Mouse (Mus musculus): ENCODE data around the gene Mutyh. TPM values are rescaled to one million over a fixed set of nuclear protein-coding genes. Genes with fewer than 3 reads are reported as not detected.
A peak's percentile ranks its signal among the peaks of the same experiment; 100 is the strongest.

The Mutyh gene
- polyA plus RNA-seq, 1 experiment from 2014 or later = 10.7 TPM

DNA sequence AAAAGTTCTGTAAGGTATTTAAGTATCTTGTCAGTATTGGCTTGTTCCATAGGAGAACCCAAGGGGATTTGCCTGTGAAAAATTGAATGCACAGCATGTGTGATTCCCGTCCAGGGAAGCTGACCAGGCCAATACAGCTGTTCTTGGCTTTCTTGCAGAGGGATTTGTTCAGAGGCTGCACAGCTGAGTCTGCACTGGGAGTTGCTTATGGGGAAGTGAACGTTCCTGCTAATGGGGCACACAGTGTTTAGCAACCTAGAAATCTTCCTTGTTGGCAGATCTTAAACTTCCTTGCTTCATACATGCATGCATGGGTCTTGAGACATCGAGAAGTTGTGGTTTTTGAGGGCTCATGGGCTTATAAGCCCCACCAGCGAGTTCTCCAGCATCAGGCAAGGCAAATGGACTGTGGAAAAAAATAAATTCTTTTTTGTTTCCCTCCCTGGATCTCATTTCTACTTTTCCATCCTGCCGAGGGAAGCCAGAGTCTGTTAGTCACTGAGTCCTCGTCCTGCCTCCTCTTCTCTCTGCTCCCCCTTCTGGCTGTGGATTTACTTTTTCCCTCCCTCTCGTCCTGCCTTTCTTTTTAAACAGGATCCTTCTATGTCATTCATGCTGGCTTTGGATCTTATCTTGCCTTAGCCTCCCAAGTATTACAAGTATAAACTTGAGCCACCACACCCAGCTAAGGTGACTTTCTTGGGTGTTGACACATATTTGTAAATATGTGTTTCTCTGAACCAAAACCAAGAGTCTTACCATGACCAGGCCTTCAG, 19.4 kb upstream of the Mutyh start:
- no peaks in the 10 kb centered on the region for H3K4me1 ChIP-seq (replicated peaks)
- H3K27me3 ChIP-seq (replicated peaks) = no peaks in the 10 kb centered on the region
- no peak overlapping the region for H3K9ac ChIP-seq
- no peaks in the 10 kb centered on the region for H3K9me3 ChIP-seq (replicated peaks)
- no peak for ATAC-seq (ENCODE audit: insufficient number of reproducible peaks, low FRiP score)
- no peak overlapping the region for H3K27ac ChIP-seq (ENCODE audit: poor library complexity, severe bottlenecking)
- H3K4me3 ChIP-seq = no peak overlapping the region
- no peaks in the 10 kb centered on the region for H3K36me3 ChIP-seq
- H3K4me2 ChIP-seq = no peak overlapping the region
- WGBS = 40% methylated on average over 7 of the region's 7 CpGs

DNA sequence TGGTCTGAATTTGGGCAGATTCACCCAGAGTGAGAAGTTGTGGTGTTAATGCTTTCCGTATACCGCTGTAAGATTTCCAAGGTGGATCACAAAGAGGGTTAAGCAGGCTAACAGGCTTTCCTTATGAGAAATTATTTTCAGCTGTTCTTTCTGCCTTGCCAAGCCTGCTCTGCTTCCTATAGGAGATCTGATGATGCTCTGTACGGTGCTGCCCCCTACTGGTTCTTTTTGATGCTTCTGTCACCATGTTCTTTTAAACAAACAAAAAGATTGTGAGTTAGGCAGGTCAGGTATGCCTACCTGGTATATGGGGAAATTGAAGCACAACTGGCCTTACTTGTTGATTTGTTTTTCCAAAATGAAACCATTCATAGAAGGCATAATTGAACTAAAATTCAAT, 18.6 kb upstream of the Mutyh start:
- WGBS = 9% methylated on average over 3 of the region's 3 CpGs

DNA sequence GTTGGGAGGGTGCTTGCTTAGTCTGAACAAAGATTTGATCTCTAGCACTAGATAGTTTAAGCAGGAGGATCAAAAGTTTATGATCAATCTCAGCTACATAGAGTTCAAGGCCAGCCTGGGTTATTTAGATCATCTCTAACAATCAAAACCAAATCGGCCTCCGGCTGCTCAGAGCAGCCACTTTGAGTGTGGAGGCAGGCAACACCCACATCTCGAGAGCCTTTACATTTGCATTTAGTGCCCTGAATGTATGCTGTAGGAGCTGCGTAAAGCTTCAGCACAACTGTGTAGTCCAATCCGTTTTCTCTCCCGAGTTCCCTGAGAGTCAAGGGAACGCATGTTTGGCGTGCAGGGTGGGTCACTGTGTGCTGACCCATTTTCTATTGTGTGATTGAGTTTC, 15.1 kb upstream of the Mutyh start:
- no peak overlapping the region for H3K4me3 ChIP-seq
- H3K4me1 ChIP-seq (replicated peaks) = peaks cover 10% of the 10 kb centered on the region
- WGBS = 85% methylated on average over 8 of the region's 8 CpGs
- ATAC-seq (ENCODE audit: insufficient number of reproducible peaks, low FRiP score) = no peak
- no peaks in the 10 kb centered on the region for H3K36me3 ChIP-seq
- no peaks in the 10 kb centered on the region for H3K27me3 ChIP-seq (replicated peaks)
- no peaks in the 10 kb centered on the region for H3K9me3 ChIP-seq (replicated peaks)
- H3K27ac ChIP-seq (ENCODE audit: poor library complexity, severe bottlenecking) = no peak overlapping the region
- H3K9ac ChIP-seq = no peak overlapping the region
- no peak overlapping the region for H3K4me2 ChIP-seq

More for the DNA sequence above, 18.6 kb upstream of the Mutyh start:
- no peak for ATAC-seq (ENCODE audit: insufficient number of reproducible peaks, low FRiP score)
- H3K27me3 ChIP-seq (replicated peaks) = no peaks in the 10 kb centered on the region
- no peaks in the 10 kb centered on the region for H3K36me3 ChIP-seq
- H3K9ac ChIP-seq = no peak overlapping the region
- H3K4me3 ChIP-seq = no peak overlapping the region
- no peak overlapping the region for H3K27ac ChIP-seq (ENCODE audit: poor library complexity, severe bottlenecking)
- H3K4me2 ChIP-seq = no peak overlapping the region
- H3K4me1 ChIP-seq (replicated peaks) = no peaks in the 10 kb centered on the region
- no peaks in the 10 kb centered on the region for H3K9me3 ChIP-seq (replicated peaks)

DNA sequence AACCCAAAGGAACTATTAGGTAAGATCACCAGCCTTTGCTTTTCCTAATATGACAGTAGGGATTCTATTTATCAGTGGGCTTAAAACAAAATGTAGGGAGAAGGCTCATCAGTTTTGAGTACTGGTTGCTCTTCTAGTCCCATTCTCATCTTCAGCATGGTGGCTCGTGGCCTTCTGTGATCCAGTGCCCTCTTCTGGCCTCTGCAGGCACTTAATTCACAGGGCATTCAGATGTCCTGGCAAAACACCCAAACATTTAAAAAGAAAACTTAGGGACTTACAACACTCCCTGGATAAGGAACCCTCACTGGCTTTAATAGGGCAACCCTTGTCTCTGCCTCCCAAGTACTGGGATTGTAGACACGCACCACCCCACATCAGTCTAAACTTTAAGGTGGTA, 13.2 kb upstream of the Mutyh start:
- Histone ChIP-seq H3K9me3 (replicated peaks) (no peaks in the 10 kb centered on the region), H3K27me3 (replicated peaks) (no peaks in the 10 kb centered on the region), H3K27ac (ENCODE audit: poor library complexity, severe bottlenecking) (no peak overlapping the region), H3K4me1 (replicated peaks) (peaks cover 10% of the 10 kb centered on the region), H3K4me3 (no peak overlapping the region), H3K4me2 (no peak overlapping the region), H3K9ac (no peak overlapping the region), H3K36me3 (no peaks in the 10 kb centered on the region)
- 75% methylated on average over 2 of the region's 2 CpGs for WGBS
- no peak for ATAC-seq (ENCODE audit: insufficient number of reproducible peaks, low FRiP score)

DNA sequence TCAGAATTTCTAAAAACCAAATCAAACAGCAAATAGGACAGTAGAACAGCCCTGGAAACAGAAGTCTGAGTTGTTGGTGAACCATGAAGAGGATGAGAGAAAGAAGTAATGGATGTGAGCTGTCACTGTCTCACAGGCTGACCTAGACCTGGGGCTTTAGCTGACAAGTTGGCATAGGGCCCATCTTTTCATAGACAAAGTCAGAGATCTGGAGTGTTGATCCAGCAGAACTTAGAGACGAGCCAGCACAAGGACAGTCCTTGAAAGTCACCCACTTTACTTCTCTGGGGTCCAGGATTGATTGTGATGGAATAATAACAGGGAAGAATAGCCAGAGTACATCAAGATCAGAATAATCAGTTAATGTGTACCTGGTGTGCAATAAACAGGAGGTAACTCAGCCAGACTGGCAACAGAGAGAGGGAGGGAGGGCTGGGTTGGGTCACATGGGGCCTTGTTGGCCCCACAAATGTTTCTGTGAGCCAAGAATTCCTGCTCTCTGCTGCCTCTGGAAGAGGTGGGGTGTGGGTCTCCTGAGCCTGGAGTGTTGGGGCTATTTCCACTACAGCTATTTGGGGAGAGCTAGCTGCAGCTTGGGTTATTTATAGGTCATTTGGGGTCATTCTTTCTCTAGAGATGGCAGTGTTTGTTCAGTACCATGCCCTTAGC, 10.9 kb upstream of the Mutyh start:
- H3K4me1 ChIP-seq (replicated peaks) = peaks cover 10% of the 10 kb centered on the region
- peaks cover 4% of the 10 kb centered on the region; the same call in 1 of the 2 replicates for H3K36me3 ChIP-seq
- H3K27me3 ChIP-seq (replicated peaks) = no peaks in the 10 kb centered on the region
- peak; percentile 61; the same call in 1 of the 2 replicates for ATAC-seq (ENCODE audit: insufficient number of reproducible peaks, low FRiP score)
- no peak overlapping the region for H3K4me2 ChIP-seq
- peak overlapping the region; percentile 42; the same call in 1 of the 2 replicates for H3K27ac ChIP-seq (ENCODE audit: poor library complexity, severe bottlenecking)
- no peak overlapping the region for H3K4me3 ChIP-seq
- no peak overlapping the region for H3K9ac ChIP-seq
- WGBS = 45% methylated on average over 1 of the region's 1 CpGs
- no peaks in the 10 kb centered on the region for H3K9me3 ChIP-seq (replicated peaks)

DNA sequence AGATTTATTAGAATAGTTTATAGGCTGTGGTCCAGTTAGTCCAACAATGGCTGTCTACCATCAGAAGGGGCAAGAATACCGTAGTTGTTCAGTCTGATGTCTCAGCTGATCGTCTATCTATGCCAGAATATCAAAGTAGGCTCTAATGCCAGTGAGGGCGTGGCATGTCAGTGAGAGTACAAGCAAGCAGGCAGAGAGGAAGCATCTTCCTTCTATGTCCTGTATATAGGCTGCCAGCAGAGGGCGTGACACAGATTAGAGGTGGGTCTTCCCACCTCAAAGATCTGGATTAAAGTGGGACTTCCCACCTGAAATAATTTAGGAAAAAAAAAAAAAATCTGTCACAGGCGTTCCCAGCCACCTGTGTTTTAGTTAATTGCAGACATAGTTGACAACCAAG, 7.6 kb upstream of the Mutyh start:
- Histone ChIP-seq H3K27ac (ENCODE audit: poor library complexity, severe bottlenecking) (no peak overlapping the region), H3K4me1 (replicated peaks) (peaks cover 10% of the 10 kb centered on the region), H3K4me2 (no peak overlapping the region), H3K4me3 (no peak overlapping the region), H3K36me3 (peaks cover 34% of the 10 kb centered on the region), H3K27me3 (replicated peaks) (no peaks in the 10 kb centered on the region), H3K9me3 (replicated peaks) (no peaks in the 10 kb centered on the region), H3K9ac (no peak overlapping the region)
- WGBS = 36% methylated on average over 5 of the region's 5 CpGs
- ATAC-seq (ENCODE audit: insufficient number of reproducible peaks, low FRiP score) = no peak

DNA sequence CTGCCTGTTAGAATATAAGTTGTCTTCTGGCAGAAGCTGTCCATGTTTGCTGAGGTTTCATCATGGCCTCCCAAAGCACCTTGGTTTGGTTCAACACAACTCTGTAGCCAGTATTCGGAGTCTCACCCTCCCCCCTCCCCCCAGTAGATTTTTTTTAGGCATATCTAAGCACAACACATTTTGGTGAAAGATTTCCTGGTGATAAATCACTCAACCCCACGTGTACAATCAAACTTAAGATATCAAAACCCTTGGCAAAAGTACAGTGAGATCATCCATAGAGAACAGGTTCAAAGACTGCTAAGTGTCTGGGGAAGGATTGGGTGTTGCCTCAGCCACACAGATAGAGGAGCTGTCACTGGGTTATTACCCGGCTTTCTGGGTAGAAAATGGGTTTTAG, 3.5 kb downstream of the Mutyh start:
- no peaks in the 10 kb centered on the region for H3K27me3 ChIP-seq (replicated peaks)
- no peak for ATAC-seq (ENCODE audit: insufficient number of reproducible peaks, low FRiP score)

DNA sequence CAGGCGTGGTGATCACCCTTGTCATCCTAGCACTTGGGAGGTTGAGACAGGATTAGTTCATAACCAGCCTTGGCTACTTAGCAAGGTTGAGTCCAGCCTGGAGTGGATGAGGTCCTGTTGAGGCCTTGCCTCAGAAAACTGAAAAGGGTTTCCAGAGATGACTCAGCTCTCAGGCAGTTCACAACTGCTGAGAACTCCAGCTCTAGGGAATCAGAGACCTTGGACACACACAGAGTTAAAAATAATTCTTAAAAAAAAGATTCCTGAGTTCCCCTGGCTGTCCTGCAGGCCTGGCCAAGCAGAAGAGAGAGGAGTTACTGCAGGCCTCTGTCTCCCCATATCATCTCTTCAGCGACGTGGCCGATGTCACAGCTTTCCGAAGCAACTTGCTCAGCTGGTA, 7.8 kb downstream of the Mutyh start:
- Histone ChIP-seq H3K4me3 (no peak overlapping the region), H3K36me3 (peaks cover 25% of the 10 kb centered on the region), H3K4me2 (no peak overlapping the region), H3K4me1 (replicated peaks) (no peaks in the 10 kb centered on the region), H3K9ac (no peak overlapping the region; the same call in 1 of the 2 replicates), H3K9me3 (replicated peaks) (no peaks in the 10 kb centered on the region), H3K27ac (ENCODE audit: poor library complexity, severe bottlenecking) (0 out of 2 replicates have a peak overlapping the region, but pooled peaks have one; percentile 8), H3K27me3 (replicated peaks) (peaks cover 15% of the 10 kb centered on the region)
- ATAC-seq (ENCODE audit: insufficient number of reproducible peaks, low FRiP score) = no peak
- 75% methylated on average over 5 of the region's 5 CpGs for WGBS

More for the DNA sequence above, 3.5 kb downstream of the Mutyh start:
- peaks cover 9% of the 10 kb centered on the region for H3K4me1 ChIP-seq (replicated peaks)
- no peak overlapping the region for H3K4me2 ChIP-seq
- WGBS = 59% methylated on average over 3 of the region's 3 CpGs
- H3K9ac ChIP-seq = no peak overlapping the region
- H3K9me3 ChIP-seq (replicated peaks) = no peaks in the 10 kb centered on the region
- H3K36me3 ChIP-seq = peaks cover 6% of the 10 kb centered on the region
- H3K27ac ChIP-seq (ENCODE audit: poor library complexity, severe bottlenecking) = no peak overlapping the region
- no peak overlapping the region for H3K4me3 ChIP-seq

DNA sequence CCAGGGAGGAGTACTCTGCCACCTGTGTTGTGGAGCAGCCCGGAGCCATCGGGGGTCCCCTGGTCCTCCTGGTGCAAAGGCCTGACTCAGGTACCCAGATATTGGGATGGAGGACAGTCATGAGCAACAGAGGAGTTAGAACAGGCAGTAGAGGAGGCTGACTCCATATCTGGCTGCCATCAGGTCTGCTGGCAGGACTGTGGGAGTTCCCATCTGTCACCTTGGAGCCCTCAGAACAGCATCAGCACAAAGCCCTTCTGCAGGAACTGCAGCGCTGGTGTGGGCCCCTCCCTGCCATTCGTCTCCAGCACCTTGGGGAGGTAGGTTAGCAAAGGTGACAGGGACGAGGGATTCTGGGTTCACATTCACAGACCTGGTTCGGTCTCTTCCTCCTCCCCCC, 10.0 kb downstream of the Mutyh start:
- Histone ChIP-seq H3K27me3 (replicated peaks) (peaks cover 21% of the 10 kb centered on the region), H3K27ac (ENCODE audit: poor library complexity, severe bottlenecking) (no peak overlapping the region), H3K36me3 (peaks cover 25% of the 10 kb centered on the region), H3K4me3 (no peak overlapping the region), H3K9me3 (replicated peaks) (no peaks in the 10 kb centered on the region), H3K4me2 (no peak overlapping the region), H3K4me1 (replicated peaks) (peaks cover 8% of the 10 kb centered on the region), H3K9ac (no peak overlapping the region)
- ATAC-seq (ENCODE audit: insufficient number of reproducible peaks, low FRiP score) = no peak
- 88% methylated on average over 6 of the region's 6 CpGs for WGBS

DNA sequence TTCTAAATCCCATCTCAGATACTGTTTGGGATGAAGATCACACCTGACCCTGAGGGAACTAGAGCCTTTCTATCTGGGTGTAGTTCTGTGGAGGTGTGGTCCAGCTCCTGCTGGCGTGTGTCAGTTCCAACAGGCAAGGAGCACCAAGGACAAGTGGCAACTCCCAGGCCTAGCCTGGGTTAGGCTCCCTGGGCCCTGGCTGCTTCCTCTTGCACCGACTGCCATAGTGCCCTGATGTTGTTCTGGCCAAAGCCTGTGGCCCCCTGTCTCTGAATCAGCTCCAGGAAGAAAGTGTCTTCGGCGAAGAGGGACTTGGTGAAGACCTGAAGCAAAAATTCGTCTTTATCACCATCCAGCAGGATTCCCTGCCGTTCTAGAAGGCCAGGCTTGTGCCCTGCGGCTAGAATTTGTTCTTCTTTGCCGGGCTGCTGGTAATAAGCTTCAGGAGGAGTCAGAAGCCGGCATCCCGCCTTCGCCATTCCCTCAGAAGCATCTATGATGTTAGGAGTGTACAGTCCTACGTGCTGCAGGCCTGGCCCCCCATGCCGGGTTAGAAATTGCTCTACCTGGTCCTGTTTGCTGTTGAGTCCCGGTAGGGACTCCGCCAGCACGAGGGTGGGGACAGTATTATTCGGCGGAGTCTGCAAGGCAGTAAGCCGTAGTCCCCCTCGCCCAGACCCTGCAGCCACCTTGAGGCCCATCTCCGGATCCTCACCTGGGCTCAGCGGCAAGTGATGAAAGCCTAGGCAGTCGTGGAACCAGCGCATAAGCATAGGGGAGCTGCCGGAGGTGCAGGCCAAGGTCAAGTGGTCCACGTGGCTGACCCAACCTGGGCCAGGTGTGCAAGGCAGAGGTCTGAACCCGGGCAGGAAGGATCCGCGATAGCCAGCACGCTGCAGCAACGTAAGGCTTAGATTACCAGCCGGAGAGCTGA, 12.7 kb downstream of the Mutyh start:
- peaks cover 25% of the 10 kb centered on the region for H3K36me3 ChIP-seq
- H3K4me2 ChIP-seq = peak overlapping the region; percentile 95
- 23% methylated on average over 32 of the region's 32 CpGs for WGBS
- peak overlapping the region; percentile 56 for H3K4me3 ChIP-seq
- peaks cover 15% of the 10 kb centered on the region for H3K4me1 ChIP-seq (replicated peaks)
- no peak for ATAC-seq (ENCODE audit: insufficient number of reproducible peaks, low FRiP score)
- H3K27ac ChIP-seq (ENCODE audit: poor library complexity, severe bottlenecking) = no peak overlapping the region
- peaks cover 21% of the 10 kb centered on the region for H3K27me3 ChIP-seq (replicated peaks)
- peak overlapping the region; percentile 68 for H3K9ac ChIP-seq
- no peaks in the 10 kb centered on the region for H3K9me3 ChIP-seq (replicated peaks)

Data from heart, embryonic 12.5 days (tissue).